Mouse (Mus musculus) heart, postnatal 4 days (tissue): ENCODE results near the gene Asb18. TPM values are rescaled to one million over a fixed set of nuclear protein-coding genes. Genes with fewer than 3 reads are reported as not detected.

Experiments used
- DNase-seq: peaks from one replicate; pipeline ENCODE4 v3.0.0; 2021
- total RNA-seq, 2 experiments: library from RNA; stranded (reverse); gene quantifications; 2 replicates each; pipeline ENCODE4 v1.2.3; 2021

Asb18 gene
- total RNA-seq, 2 experiments from 2014 or later, result 5.1 to 6.0 TPM

- DNase-seq, result no peak
Measured at GRCm38 (mm10) chr1:89932616-89933015, 81.8 kb downstream of the Asb18 start.

DNA sequence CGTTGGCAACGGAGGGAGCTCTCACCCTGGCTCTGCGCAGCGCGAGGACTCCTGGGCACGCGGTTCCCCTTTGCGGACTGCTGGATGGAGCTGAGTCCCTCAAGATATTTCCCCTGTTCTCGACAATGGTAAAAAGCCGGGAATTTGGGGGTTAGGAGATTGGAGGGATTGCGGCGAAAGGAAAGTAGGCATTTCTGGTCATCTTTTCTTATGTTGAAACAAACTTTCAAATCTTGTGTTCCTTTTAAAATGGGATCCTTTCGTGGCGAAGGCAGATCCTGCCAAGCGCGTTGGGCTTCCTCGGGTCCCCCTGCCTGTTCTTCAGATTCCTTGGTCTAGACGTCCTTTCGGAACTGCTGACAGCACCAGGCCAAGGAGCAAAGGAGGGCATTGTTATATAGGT is 82.4 kb downstream of the Asb18 start:
- DNase-seq, result no peak

GRCm38 (mm10) chr1:89931120-89931519 is 83.3 kb downstream of the Asb18 start, which contains the start of gene Gbx2:
Gene Gbx2 (minus strand): TSS chr1:89931179.
- peak; percentile 66 for DNase-seq

DNA sequence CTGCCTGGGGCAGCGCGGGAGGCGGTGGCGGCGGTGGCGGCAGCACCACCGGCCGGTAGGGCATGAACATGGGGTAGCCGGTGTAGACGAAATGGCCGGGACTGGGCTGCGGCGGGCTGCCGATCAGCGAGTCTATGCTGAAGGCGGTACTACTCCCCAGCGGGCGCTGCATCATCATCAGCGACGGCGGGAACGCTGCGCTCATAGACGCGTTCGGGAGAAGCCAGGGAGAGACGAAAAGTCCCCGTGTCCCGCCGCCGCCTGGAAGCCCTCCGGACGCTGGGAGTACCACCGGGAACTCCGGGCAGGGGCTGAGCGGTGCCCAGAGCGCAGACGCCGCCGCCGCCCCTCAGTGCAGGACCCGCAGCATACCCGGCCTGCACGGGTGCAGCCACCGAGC is 83.9 kb downstream of the Asb18 start:
- DNase-seq, result no peak

DNA sequence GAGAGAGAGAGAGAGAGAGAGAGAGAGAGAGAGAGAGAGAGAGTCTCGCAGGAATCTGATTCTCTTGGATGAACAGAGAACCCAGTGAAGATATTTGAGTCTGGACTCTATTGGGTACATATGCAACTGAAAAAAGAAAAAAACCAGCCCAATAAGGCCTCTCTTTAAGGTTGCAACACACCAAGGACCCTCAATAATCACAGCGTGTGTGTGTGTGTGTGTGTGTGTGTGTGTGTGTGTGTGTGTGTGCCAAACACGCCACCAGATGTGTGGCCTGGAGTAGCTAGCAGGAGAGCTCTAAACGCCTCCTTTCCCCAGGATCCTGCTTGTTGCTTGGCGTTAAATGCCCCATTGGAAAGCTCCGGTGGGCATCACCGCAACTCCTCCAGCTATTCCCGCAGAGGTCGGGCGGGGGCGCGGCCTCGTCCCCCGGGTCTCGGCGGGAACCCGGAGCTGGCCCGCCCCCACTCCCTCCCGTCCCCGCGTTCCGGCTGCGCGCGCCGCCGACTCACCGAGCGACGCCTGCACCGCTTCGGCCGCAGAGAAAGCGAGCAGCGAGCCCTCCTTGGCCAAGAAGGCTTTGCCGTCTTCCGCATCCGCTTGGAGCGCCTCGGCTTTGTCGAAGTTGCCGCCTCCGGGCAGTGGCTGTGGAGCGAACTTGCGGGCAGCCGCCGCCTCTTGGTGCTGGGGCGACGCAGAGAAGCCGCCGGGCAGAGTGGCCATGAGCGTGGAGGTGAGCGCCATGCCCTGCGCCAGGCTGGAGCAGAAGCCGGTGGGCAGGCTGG is 84.6 kb downstream of the Asb18 start:
- DNase-seq, result peak; percentile 43

- no peak for DNase-seq
Measured at GRCm38 (mm10) chr1:89929181-89929580, 85.3 kb downstream of the Asb18 start.

GRCm38 (mm10) chr1:89928676-89929075 is 85.8 kb downstream of the Asb18 start:
- no peak for DNase-seq

GRCm38 (mm10) chr1:89927061-89927661 is 87.3 kb downstream of the Asb18 start:
- DNase-seq, result no peak

DNA sequence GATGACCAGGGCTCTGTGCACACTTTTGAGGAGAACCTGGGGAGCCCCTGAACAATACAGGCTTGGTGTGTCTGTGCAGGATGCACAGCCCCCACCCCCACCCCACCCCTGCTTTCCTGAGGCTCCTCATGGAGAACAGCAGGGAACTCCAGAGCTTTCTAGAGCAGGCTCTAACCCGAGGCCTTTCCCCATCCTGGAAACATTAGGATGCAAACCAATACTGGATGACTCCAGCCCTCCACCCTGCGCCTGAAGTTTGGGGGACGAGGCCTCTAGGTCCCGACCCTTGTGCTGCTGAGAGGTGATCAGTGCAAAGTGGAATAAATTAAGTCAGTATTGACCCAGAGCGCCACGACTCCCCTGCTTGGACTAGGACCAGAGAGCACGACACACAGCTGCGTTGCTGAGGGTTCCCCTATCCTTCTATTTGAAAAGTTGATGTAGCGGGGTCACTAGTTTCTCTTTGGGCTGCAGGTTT is 87.8 kb downstream of the Asb18 start:
- no peak for DNase-seq

- no peak for DNase-seq
Measured at GRCm38 (mm10) chr1:89925501-89926190, 88.8 kb downstream of the Asb18 start.

DNA sequence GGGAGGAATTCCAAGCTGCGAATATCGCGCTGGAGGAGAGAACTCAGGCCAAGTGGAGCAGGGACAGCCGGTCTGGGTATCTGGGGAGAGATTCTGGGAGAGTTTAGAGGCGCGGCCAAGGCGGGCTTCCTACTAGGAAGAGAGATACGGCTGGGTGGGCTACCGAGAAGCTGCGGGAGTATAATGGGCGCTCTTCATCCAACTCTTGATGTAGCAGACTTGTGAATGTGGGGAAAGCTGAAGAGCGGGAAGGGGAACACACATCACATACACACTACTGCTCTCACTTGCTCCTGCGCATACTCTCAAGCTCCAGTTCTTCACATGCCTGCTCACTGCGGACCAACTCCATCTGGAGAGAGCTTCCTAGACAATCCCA is 90.8 kb downstream of the Asb18 start:
- DNase-seq, result no peak

- no peak for DNase-seq
Measured at GRCm38 (mm10) chr1:89922883-89923641, 91.4 kb downstream of the Asb18 start.

DNA sequence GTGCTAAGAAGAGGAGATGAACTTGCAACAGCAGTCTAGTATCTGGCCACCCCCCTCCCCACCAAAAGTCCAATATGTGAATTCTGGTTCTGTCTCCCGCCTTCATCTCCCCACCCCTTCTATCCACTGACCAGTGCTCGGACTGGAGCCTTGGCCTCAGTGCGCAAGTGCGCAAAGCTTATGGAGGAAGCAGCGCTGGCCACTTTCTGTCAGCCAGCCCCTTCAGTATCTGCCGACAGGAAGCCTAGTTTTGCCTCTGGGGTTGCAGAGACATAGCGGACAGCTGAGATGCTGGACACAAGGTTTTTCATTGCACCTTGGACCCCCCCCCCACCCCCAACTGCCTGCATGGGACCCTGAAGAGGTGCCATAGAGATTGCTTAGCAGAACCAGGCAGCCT is 92.2 kb downstream of the Asb18 start:
- DNase-seq, result no peak

DNA sequence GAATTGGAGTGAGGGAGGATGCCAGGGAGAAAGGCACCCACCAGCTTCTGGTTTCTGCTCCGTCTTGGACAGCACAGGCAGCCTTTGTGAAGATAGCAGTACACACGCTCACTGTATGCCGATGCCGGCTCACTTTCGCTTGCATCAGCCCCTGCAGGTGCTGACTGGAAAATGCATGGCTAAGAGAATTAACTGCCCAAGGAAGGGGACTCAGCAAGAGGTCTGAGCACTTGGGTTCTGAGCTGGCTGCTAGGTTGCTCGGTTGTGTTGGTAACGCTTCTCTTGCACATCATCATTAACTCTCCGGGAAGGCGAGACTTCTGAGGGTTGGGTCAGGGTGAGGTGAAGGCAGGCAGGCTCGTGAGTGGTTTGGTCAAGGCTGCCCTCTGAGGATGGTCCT is 92.7 kb downstream of the Asb18 start:
- no peak for DNase-seq

DNA sequence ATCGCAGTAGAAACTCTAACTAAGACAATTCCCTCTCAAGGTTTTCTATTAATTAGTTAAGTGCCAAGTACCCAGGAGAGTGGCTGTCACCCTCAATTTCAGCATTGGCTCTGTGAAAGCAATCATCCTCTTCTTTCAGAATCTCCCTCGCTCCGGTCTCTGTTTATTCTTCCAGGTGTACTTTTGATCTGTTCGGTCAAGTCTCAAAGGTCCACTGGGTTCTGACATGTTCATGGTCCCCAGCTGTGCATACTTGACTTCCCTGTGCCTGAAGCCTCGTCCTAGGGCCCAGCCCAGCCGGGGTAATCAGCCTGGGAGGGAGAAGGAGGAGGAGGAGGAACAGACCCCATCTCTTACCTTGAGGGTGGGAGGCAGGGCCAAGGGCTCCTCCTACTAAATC is 95.3 kb downstream of the Asb18 start:
- no peak for DNase-seq

- no peak for DNase-seq
Measured at GRCm38 (mm10) chr1:89918111-89918510, 96.4 kb downstream of the Asb18 start.

DNA sequence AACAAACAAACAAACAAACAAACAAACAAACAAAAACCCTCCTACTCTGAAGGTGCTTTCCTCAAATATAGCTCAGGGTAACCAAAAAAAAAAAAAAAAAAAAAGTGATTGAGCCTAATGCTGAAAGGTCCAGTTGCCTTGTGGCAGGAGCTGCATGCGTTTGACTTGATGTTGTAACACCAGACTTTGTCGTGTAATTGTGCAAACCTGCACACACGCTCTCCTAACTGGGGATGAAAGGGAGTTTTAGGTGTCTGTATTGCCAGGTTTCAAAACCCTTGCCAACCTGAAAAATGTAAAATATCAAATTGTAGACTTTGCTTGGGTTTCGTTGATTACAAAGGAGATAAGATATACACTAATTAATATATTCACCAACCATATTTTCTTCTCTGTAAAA is 100.9 kb downstream of the Asb18 start:
- DNase-seq, result no peak

GRCm38 (mm10) chr1:89912392-89912791 is 102.1 kb downstream of the Asb18 start:
- peak; percentile 42 for DNase-seq

GRCm38 (mm10) chr1:89909796-89910195 is 104.7 kb downstream of the Asb18 start:
- no peak for DNase-seq

DNA sequence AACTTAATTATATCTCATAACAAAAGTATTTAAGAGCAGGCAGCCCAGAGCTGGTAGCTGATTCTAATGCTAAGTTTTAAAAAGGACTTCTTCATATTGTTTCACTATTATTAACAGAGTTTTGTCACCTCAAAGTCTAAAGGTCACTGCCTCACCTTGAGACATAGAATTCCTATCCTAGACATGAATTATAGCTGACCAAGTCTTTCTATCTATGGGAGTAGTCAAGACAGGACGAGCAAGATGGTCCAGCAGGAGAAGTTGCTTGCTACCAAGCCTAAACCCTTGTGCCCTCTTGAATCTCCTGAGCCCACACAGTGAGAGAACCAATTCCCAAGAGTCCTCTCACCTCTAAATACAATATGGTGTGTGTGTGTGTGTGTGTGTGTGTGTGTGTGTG is 111.8 kb downstream of the Asb18 start:
- no peak for DNase-seq

- DNase-seq, result no peak
Measured at GRCm38 (mm10) chr1:89902236-89902635, 112.2 kb downstream of the Asb18 start.

DNA sequence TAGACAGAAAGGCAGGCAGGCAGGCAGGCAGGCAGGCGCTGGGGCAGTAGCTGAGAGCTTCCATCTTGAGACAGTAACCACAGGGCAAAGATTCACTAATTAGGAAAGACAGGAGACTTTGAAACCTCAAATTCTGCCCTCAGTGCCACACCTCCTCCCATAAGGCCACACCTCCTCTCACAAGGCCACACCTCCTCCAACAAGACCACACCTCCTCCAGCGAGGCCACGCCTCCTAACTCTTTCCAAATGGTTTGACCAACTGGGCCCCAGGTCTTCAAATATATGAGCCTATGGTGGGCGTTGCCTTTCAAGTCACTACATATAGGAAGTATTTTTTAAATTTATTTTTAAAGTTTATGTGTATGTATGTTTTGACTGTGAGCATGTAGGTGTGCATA is 113.1 kb downstream of the Asb18 start:
- no peak for DNase-seq
